Mouse (Mus musculus) cerebellum, adult 2 months (tissue): ENCODE measurements around the gene Ropn1l. TPM values are rescaled to one million over a fixed set of nuclear protein-coding genes. Genes with fewer than 3 reads are reported as not detected.

Experiments
- DNase-seq, 2 experiments: peaks; one replicate each; pipeline ENCODE4 v3.0.0; 2021
- H3K27ac ChIP-seq: fragments of 200-500 bp; 2 replicates; pipeline ENCODE4 v1.5.1; 2012; ENCODE audit warnings: low read length, control low read depth, inconsistent platforms; ENCODE audit not compliant: insufficient read depth
- H3K27me3 ChIP-seq: fragments of 200-500 bp; 2 replicates; pipeline ENCODE4 v1.6.1; 2012; ENCODE audit warnings: inconsistent platforms, mild to moderate bottlenecking, low read length, moderate library complexity; ENCODE audit not compliant: control insufficient read depth, insufficient read depth
- H3K4me1 ChIP-seq: fragments of 200-500 bp; 2 replicates; pipeline ENCODE4 v1.6.1; 2011; ENCODE audit warnings: low read length; ENCODE audit not compliant: control insufficient read depth, insufficient read depth
- H3K4me3 ChIP-seq: fragments of 200-500 bp; replicated peaks from 2 replicates; pipeline ENCODE3; 2011; ENCODE audit warnings: mild to moderate bottlenecking, low read depth, low read length, control low read depth; ENCODE audit not compliant: insufficient read depth
- CTCF ChIP-seq: fragments of 200-500 bp; IDR thresholded peaks from 2 replicates; pipeline ENCODE4 v1.5.1; 2011; ENCODE audit warnings: low read depth, mild to moderate bottlenecking, control low read depth, low read length, moderate library complexity, borderline replicate concordance; ENCODE audit not compliant: insufficient read depth
- POLR2A ChIP-seq: fragments of 200-500 bp; IDR thresholded peaks from 2 replicates; pipeline ENCODE4 v1.6.1; 2011; ENCODE audit warnings: low read length, control low read depth, borderline replicate concordance; ENCODE audit not compliant: insufficient read depth
- WGBS: fragments of 180-500 bp; shearing (Covaris S2); methylation state at CpG from one replicate; pipeline ENCODE4 v1.1.7; 2018; 5-methylcytosine and 5-hydroxymethylcytosine counted together
- polyA plus RNA-seq: library from polyadenylated mRNA; depleted of rRNA; stranded (reverse); fragments of >200 nt; gene quantifications from 2 replicates; pipeline ENCODE4 v1.2.3, GENCODE M21; 2012

Gene Ropn1l
- polyA plus RNA-seq, 1 experiment = 1.3 TPM

DNA sequence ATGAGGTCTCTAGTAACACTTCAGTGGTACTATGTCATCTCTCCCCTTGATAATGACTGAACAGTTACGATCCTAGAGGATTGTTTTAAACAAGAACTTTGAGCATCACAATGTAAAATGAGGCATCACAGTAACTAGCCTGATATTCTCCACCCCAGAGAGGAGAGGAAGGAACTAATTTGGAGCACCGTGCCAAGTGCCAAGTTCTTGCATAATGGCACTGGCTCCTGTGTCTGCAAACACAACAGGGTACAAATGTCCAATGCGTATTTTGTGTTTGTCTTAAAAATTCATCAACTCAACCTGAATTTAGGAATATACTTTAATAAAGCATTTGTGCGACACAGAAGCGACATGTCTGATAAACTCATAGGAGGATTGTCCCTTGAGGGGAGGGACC lies 2.8 kb upstream of the Ropn1l start:
- Histone ChIP-seq H3K4me1 (no peaks in the 10 kb centered on the region), H3K27me3 (no peaks in the 10 kb centered on the region), H3K27ac (no peak overlapping the region), H3K4me3 (no peak overlapping the region)
- peak in 1 of 2 experiments; percentile 47 for DNase-seq
- WGBS = 59% methylated on average over 5 of the region's 5 CpGs
- TF ChIP-seq CTCF = no peak
- TF ChIP-seq POLR2A = no peak

GRCm38 (mm10) chr15:31454861-31455295 lies 1.3 kb upstream of the Ropn1l start:
- no peaks in the 10 kb centered on the region for H3K27me3 ChIP-seq
- H3K27ac ChIP-seq = no peak overlapping the region
- TF ChIP-seq CTCF (no peak), POLR2A (no peak)
- H3K4me3 ChIP-seq = no peak overlapping the region
- 85% methylated on average over 7 of the region's 7 CpGs for WGBS
- H3K4me1 ChIP-seq = no peaks in the 10 kb centered on the region
- no peak for DNase-seq

DNA sequence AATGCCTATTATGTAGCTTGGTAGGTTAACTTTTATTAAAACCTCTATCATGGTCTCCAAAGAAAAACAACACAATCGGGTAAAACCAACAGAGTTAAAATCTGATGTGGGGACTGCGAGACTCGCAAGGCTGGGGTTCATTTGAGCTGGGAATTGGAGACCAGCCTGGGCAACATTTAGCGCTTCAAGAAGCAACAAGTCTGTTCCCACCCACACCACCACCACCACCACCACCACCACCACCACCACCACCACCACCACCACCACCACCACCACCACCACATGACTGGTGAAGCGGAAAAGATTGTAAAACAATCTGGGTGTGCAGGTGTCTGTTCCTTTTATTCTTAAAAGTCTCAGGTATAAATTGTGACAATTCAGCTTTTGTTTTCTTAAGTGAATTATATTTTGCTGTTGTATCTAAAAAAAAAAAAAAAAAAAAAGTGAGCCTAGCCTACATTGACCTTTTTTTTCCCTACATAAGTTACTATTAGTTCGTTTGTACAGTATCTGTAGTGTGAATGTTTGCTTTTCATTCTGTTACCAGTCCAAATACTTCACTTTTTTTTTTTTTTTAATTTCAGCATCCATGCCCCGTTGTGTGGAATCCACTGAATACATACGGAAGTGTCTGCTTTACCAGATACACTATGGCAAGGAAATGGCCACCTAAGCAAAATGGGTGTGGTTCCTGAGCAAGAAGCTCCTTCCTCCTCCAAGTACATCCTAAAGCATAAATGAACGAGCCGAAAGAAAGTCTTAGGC lies 741 bp upstream of the Ropn1l start:
- H3K4me1 ChIP-seq = no peaks in the 10 kb centered on the region
- DNase-seq = no peak
- H3K27ac ChIP-seq = no peak overlapping the region
- TF ChIP-seq CTCF (no peak), POLR2A (no peak)
- WGBS = 52% methylated on average over 10 of the region's 10 CpGs
- H3K4me3 ChIP-seq = no peak overlapping the region
- no peaks in the 10 kb centered on the region for H3K27me3 ChIP-seq

DNA sequence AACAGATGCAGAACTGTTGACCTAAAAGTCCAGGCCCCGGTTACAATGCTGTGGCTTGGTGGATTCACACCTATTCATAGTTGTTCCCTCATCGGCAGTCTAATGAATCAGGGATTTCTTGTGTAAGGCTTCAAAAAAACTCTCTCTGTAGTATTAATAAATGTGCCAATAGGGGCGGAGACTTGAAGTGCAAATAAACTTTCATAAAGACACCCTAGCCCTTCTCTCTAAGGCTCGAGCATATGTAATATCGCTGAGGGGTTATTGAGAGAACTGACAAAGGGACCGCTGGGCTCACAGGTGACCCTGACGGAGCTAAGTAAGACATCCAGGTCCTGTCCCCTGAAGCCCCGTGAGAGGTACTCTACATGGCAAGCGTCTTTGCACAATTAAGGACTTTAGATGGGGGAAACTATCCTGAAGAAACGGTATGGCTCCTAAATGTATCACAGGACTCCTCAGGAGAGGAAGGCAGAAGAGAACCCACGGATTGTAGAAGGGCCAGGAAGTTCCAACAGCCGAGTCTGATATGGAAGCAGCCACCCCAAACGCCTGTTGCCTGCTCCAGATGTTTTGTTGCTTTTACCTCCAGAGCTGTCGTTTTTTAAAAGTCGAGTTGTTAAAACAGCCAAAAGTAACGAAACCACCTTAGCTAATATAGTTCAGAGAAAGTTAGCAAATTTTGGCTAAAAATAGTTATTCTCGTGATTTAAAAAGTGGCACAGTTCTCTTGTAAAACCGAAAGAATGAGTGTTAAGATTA lies 1.0 kb downstream of the Ropn1l start:
- no peak for DNase-seq
- Histone ChIP-seq H3K27ac (no peak overlapping the region), H3K4me1 (no peaks in the 10 kb centered on the region), H3K4me3 (peak overlapping the region; percentile 78), H3K27me3 (no peaks in the 10 kb centered on the region)
- 57% methylated on average over 18 of the region's 18 CpGs for WGBS
- no peak for TF ChIP-seq CTCF
- TF ChIP-seq POLR2A = no peak

GRCm38 (mm10) chr15:31449772-31450171 lies 3.8 kb downstream of the Ropn1l start:
- no peak for DNase-seq
- Histone ChIP-seq H3K4me1 (0 out of 2 replicates have a peak, but pooled peaks cover 2% of the 10 kb centered on the region), H3K27me3 (no peaks in the 10 kb centered on the region), H3K27ac (no peak overlapping the region), H3K4me3 (no peak overlapping the region)
- WGBS = 27% methylated on average over 2 of the region's 2 CpGs
- TF ChIP-seq CTCF (no peak), POLR2A (no peak)

GRCm38 (mm10) chr15:31447121-31447520 lies 6.4 kb downstream of the Ropn1l start:
- Histone ChIP-seq H3K4me1 (0 out of 2 replicates have a peak, but pooled peaks cover 2% of the 10 kb centered on the region), H3K4me3 (no peak overlapping the region), H3K27me3 (no peaks in the 10 kb centered on the region), H3K27ac (no peak overlapping the region)
- TF ChIP-seq POLR2A = no peak
- peak; percentile 50 for TF ChIP-seq CTCF
- DNase-seq = peak; percentile 30 to 39
- WGBS = 30% methylated on average over 7 of the region's 7 CpGs

DNA sequence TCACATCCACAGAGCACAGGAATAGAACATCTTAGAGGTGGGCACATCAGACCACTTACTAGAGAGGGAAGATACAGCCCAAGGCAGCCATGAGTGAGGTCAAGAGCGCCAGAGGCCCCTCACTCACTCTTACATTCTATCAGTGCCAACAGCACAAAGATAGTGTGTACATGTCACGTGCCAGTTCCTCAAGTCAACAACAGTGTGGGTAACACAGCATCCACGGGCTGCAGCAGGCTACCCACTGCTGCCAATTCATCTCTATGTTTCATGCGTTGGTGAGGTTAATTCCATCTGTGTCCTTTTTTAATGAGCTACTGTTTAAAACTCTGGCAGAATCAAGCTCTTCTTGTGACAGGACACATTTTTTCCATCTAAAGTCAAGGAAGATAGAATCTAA lies 10.8 kb downstream of the Ropn1l start:
- no peak for TF ChIP-seq CTCF
- TF ChIP-seq POLR2A = no peak
- Histone ChIP-seq H3K27me3 (no peaks in the 10 kb centered on the region), H3K4me1 (0 out of 2 replicates have a peak, but pooled peaks cover 2% of the 10 kb centered on the region), H3K27ac (no peak overlapping the region), H3K4me3 (no peak overlapping the region)
- DNase-seq = no peak
- WGBS = 76% methylated on average over 4 of the region's 4 CpGs
